ENCODE assay signal across 13 mouse cellular contexts in the genomic region with DNA sequence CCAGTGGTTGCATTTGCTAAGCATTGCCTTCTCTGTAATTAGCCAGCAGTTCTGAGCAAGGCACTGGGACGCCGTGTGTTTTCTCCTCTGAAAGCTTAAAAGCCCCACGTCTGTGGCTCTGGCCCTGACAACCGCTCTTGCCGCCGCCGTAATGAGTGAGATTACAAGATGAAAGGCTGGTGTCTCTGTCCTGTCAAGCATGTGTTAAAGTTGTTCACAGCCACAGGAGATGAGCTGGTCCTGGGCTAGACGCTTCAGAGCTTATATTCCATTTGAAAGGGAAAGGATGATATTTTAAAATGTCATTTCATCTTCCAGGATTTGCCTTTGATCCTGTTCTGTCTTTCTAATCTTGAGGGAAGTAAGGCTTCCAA.
"Had no signal": no experiment of that assay in that cellular context is flagged by ENCODE, and none has a peak within 500 bp of the region (broad histone marks: within the 10 kb centered on the region; RNA-seq: fewer than 3 reads in every experiment).

No protein-coding gene starts in this region.

- H3K9me3 ChIP-seq: limb, embryonic 13.5 days; midbrain, embryonic 12.5 days had no signal

- ATAC-seq: lung, postnatal 0 days had no signal

- H3K27me3 ChIP-seq: limb, embryonic 13.5 days; midbrain, embryonic 12.5 days had no signal

- H3K4me1 ChIP-seq: limb, embryonic 13.5 days; midbrain, embryonic 12.5 days had no signal

- H3K4me2 ChIP-seq: limb, embryonic 13.5 days; midbrain, embryonic 12.5 days had no signal

- H3K4me3 ChIP-seq: layer of hippocampus, adult 2 months; limb, embryonic 13.5 days; midbrain, embryonic 12.5 days had no signal

- H3K27ac ChIP-seq: layer of hippocampus, adult 2 months; limb, embryonic 13.5 days; liver, embryonic 14.5 days; midbrain, embryonic 12.5 days had no signal

- DNase-seq: kidney, adult 11 months; kidney, postnatal 10 days; kidney, postnatal 4 days; left cerebral cortex, postnatal 4 days; lung, adult 2 months; lung, postnatal 4 days; thymus, adult 18-20 months; thymus, postnatal 14 days had no signal

- H3K9ac ChIP-seq: limb, embryonic 13.5 days; liver, embryonic 14.5 days; midbrain, embryonic 12.5 days had no signal
